Mouse (Mus musculus) brain, embryonic 18.5 days (tissue): ENCODE results near the gene Pced1b.

Experiments
- DNase-seq: peaks from one replicate; pipeline ENCODE4 v3.0.0-alpha.2; 2012; ENCODE audit warnings: low read depth, low spot score

Pced1b gene

DNA sequence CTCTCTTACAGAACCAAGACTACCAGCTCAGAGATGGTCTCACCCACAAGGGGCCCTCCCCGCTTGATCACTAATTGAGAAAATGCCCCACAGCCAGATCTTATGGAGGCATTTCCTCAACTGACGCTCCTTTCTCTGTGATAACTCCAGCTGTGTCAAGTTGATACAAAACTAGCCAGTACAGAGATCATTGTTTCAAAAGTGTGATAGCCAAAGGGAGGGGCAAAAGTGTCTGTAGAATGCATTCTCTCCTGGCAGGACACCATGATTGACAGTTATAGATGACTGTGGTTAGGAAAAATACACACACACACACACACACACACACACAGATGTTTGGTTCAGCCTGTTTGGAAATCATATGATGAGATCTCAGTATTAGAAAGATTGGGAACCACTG, 150.9 kb downstream of the Pced1b start:
- DNase-seq: no peak

DNA sequence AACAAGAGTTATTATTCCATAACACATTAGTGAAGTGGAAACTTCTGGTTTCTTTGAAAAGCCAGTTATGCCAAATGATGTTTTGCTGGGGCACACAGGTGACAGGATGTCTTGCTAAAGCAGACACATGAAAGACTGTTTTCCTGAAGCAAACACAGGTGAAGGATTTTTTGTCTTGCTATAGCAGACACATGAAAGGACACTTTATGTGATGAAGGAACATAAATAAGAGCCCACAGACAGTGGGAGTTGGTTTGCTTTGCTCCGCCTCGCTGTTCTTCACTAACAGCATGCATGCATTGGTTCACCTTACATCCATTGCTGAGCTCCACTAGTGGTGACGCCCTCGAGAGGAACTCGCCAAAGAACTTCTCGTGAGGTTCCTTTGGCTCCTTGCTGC, 154.0 kb downstream of the Pced1b start:
- no peak for DNase-seq

DNA sequence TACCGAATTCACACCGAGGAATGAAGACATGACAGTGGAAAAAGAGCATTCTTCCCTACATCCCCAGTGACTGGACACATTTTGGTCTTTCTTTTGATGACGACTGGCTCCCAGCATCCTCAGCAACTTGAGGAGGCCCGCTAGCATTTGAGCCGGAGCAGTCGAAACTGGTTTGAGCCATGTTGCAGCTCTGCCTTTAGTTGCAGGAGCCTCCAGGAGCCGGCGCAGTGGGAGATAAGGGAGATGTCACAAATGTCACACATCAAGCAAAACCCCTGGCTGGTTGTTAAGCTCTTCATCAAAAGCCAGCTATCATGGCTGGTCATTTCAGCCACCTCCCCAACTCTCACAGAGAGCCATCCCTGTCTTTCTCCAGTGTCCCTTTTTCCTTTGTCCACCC, 157.6 kb downstream of the Pced1b start:
- DNase-seq: no peak

DNA sequence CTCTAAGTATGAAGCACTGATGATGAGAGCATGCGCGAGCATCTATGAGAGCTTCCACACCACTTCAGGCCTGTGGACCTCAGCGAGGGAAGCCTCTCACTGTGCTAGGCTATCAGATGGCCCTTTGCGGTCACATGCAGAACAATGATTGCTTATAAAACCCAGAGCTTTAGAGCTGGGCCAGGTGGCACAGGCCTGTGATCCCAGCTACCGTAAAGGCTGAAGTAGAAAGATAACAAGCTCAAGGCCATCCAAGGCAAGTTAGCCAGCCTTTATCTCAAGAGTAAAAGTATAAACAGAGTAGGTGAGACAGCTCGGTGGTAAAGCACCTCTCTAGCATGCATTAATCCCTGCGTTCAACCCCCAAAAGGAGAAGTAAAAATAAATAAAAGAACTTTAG, 158.1 kb downstream of the Pced1b start:
- no peak for DNase-seq

DNA sequence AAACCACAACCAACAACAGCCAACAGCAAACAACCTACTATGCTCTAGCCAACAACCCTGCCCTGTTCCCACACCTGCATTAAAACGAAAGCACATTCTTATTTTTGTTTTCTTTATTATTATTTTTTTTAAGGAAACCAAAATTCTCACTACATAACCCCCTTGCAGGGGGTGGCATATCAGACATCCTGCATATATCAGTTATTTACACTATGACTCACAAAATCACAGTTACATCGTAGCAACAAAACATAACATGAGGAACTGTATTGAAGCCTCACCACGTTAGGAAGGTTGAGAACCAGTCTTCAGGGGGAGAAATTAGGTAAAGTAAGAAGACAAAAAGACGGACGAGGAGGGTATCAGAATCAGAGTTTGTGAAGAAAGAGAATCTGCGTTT, 159.2 kb downstream of the Pced1b start:
- no peak for DNase-seq

DNA sequence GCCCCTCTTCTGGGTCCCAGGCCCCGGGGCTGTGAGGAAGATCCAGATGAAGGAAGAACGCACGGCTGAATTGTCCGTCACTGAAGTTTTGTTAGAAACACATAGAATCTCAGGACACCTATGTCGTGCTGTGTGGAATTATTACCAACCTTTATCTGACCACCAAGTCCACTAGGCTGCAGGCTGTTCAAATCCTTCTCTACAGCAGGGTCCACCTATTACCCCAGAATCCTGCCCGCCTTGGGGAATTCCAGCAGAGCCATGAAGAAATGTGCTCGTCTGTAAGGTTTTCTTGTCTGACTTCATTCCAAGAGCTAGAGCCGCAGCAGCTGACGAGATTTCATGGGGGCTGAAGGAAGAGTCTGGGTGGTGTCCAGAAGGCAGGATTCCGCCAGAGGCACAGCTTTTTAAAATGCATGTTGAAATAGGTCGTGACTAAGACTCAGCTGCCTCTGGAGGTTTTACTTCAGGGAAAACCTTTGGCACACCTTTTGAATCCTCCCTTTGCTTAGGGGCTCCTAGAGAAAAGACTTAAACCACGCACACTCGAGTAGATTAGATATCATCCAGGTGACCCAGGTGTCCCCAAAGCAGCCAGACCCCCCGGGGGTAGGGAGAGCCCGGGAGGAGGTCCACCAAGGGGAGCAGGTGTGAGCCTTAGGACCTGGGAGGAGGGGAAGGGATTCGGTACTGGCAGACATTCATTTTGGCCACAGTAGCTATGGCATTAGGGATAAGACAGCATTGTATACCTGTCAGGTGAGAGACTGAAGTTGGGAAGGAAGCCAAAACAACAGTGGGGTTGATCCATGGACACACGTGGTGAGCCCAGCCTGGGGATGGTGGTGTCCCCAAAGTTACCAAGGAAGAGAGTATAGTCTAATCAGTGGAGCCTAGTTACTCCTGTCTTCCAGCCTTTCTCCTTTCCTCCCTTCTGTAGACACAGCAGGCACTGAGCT, 160.9 kb downstream of the Pced1b start:
- no peak for DNase-seq

DNA sequence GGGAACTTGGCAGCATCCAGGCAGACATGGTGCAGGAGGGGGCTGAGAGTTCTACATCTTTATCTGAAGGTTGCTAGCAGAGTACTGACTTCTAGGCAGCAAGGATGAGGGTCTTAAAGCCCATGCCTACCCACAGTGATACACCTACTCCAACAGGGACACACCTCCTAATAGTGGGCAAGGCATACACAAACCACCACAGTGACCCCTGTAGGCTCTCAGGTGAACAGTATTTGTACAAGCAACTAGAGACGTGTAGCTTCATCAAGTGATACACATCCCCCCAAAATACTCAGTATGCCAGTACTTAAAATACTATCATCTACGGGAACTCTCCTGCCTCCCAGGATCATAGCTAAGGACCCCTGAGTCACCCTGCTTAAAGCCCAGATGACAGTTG, 164.2 kb downstream of the Pced1b start:
- DNase-seq: no peak

DNA sequence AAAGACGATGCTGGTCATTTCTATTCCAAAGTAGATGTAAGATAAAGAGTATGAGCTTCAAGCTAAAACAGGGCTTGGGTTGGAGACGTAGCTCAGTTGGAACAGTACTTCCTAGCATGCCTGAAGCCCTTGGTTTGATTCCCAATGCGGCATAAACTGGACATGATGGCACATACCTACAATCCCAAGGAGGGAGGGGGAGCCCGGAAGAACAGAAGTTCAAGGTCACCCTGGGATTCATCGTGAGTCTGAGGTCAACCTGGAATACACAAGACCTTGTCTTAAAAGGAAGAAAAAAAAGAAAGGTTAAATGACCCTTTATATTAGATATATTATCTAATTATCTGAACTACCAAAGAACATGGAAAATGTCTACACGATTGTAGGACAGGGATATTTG, 164.8 kb downstream of the Pced1b start:
- no peak for DNase-seq

DNA sequence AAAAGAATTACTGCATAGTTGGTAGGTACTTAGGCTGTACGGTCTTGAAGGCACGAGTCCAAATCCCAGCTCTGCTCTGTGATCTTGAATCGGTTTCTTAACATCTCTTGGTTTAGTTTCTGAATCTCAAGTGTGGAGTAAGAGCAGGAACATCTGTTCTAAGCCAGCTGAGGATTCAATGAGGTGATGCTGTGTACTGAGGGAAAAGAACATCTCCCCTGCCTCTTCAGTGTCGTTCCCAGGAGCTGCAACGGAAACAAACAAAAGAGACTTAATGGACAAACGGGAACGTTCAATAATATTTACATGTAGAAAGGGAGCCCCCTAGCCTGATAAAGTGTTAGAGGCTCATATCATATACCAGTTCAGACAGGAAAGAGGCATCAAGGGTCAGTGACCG, 165.4 kb downstream of the Pced1b start:
- DNase-seq: no peak

DNA sequence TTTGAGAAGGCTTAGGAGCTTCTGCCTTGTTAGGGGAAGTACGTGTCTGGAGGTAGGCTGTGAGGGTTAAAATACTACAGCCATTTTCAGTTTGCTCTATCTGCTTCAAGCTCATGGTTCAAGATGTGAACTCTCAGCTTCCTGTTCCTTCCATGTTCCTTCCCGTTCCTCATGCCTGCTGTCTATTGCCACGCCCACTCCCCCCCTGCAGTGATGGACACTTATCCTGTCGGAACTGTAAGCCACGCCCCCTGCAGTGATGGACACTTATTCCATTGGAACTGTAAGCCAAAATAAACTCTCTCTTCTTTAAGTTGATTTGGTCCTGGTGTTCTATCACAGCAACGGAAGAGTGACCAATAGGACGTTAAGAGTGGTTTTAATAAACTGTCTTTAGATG, 166.0 kb downstream of the Pced1b start:
- no peak for DNase-seq

DNA sequence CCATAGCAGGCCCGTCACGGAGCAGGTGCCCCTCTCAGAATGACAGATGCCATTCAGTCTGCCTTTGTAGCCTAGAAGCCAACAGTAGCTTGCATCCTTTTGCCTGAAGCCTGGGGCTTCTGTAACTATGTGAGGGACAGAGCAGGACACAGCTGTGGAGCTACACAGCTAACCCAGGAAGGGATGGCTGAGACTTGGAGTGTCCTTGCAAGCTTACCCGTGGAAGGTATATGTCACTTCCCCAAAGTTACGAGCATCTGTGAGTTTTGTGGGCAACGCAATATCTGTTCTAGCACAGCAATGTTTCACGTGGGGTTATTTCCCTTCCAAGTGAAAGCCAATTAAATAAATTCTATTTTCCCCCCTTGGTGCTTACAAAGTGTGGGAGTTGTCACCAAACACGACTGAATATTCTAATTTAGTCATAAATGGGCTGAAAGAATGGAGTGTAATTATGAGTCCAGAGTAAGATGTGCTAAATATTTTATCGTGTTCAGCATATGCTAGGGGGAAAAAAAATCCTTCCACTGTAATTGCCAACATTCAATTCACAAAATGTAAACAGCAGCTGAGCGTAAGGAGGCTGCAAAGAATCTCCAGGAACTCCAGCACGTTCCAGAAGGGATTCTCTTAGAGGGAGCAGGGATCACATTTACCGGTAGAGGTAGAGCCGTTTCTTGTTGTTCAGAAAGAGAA, 168.0 kb downstream of the Pced1b start:
- DNase-seq: peak; percentile 18

DNA sequence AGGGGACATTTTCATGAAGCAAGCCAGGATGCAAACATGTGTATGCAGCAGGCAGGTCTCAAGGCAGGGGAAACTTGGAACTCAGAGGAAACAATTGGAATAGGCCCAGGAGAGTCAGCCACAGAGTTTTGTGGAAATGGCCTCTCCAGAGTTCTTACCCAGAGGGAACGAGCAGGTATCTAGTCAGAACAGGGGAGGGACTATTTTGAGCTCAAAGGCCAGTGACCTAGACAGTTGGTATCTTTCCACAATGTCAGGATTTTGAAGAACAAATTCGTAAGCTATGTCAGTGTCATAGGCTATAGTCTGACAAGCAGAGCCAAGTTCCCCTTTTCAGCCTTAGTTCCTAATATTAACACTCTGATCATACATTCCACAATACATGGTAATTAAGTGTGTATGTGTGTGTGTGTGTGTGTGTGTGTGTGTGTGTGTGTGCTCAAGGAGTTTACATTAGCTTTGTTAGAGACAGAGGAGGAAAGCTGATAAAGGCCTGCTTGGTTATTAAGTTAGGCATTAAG, 168.6 kb downstream of the Pced1b start:
- DNase-seq: no peak

DNA sequence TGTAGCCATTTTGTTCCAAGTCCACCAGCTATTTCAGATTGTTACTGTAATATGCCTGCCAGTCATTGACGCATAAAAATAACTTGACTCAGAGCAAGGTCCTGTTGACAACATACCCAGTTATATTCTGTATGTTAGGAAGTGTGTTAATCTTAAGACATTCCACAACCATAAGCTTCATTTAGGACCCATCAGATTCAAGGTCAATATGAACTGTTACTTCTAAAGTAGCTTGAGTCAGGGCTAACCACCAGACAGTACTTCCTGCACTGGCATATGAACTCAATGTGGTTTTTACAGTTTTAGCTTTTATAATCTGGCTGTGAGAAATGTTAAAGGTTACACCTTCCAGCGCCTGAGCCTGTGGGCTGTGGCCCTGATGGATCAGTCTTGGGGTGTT, 173.4 kb downstream of the Pced1b start:
- no peak for DNase-seq

DNA sequence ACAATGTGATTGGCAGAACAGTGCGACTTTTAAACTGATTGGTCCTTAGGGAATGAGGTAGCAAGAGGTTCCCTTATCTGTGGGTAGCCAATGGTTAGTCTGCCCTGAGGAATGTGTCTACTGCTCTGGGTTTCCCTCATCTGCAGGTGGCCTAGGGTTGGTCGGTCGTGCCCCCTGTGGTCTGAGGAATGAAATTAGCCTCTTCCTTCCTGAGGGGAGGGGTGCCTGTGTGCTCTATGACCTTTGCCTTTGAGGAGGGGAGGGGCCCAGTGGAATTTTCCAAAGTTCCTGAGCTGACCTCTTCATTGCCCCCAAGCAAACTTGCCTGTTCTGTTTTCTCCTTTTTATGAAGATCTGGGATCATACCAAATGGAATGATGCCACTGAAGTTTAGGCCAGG, 174.6 kb downstream of the Pced1b start:
- no peak for DNase-seq

DNA sequence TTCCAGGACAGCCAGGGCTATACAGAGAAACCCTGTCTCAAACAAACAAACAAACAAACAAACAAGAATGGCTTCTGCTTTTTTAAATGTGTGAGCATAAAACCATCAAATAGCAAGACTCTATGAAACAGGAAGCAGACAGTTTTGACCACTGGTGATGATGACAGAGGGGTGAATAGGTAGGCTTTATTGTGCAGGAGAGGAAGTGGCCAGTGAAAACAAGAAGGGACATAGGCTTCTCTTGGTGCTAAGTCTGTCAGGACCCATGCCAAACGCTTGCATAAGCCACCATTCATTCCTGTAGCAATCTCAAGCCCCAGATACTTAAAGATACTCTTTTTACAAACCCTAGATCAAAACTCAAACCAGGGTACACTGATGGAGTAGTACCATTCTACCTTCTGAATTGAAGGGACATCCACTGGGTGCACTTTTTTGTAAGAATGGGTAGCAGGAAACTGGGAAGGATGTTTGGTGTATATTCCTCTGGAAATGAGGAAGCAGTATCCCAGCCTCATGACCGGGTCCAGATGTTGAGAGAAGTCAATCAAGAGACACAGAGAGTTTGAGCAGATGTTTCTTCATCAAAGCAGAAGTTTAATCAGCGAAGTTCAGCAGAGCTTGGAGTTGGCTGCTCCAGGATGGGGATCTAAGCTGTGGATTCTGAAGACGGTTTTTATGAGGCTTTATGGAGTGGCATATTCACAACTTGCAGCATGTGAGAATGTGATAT, 175.5 kb downstream of the Pced1b start:
- DNase-seq: peak; percentile 16

DNA sequence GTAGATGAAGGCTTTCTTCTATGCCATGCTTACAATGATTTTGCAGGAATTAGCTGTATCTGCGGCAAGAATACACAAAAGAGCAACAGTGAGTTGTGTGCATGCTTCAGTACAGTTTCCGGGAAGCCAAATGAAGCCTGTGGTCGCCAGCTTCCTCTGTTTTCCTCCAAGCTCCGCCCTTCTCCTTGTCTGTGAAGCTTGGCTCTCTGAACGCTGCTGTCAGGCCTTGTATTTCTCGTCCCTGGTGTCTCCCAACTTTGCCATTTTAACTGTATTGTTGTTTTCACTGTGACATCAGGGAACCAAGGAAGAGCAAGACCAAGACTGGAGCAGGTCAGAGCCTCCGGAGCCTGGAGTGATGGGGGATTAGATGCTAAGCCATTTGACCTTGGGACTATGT, 177.5 kb downstream of the Pced1b start:
- no peak for DNase-seq

DNA sequence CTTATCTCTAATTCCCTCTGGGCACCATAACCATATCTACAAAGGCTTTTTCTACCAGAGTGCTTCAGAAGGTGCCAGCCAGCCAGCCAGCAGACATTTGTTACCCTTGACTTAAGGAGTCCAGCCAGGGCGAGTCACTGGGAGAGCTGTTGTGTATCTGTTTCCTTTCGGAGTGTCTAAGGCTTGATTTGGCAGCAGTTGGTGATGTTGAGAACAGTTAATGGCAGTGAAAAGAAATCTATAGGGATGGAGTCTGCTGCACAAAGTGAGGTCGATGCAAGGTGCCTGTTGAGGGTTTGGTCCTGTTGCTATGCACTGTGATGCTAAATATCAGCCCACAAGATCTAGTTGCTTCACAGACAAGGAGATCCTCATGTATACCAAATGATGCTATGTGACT, 178.1 kb downstream of the Pced1b start:
- DNase-seq: no peak

DNA sequence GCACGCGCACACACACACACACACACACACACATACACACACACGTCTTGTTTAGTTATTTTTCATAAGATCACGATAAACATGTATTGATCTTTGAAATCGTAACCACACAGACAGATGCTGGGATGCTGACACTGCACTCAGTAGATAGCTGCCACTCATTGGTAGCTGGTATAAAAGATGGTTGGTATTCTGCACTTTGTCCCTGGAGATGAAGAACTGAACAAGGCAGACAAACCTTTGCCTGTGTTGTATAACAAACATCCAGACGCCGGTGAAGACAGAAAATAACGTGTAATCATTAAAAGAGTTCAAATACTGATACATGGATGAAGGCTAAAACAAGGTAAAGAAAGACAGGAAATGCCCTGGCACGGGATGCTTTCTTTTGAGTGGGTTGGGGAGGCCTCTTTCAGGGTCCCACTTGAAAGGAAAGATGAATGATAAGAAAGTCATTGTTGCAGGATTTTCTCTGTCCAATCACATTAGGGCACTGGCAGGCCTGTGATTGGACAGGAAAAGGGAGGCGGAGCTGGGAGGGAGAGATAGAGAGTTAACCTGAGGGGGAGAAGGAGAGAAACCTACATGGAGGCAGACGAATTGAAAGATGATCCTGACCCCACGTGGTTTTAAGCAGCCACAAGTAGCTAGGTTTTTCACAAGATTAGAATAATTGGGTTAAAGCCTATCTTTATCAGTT, 182.4 kb downstream of the Pced1b start:
- DNase-seq: no peak

DNA sequence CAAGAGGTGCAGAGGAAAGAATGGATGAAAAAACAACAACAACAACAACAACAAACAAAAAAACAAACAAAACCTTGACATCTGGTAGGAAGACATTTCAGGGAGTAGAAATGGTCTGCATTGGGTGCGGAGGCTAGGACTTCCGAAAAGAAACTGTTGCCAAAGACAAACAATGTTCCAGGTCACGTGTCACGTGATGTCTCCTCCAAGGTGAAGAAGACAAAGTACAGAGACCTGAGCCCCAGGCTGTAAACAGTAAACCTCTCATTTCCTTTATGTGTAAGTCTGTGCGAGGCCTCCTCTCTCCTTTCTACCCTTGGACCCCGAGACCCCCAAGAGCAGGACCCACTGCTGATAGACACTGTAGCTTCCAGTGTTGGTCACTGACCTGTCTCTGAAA, 184.6 kb downstream of the Pced1b start:
- no peak for DNase-seq

DNA sequence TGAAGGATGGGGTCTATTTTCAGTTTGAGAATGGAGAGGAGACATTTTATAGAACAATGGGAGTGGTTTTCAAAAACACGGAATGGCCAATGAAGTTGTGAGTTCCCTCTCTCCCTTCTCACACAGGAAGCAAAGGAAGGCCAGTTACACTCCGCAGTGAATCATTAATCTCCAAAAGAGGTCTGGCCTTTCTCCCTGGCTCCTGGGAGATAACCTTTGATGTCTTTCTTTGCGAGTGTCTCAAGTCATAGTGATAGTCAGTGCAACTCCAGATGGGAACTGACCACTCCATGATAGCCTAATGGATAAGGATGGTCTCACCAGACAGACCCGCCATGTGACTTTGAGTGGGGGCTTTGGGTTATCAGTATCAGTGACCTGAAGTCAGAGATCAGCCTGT, 185.3 kb downstream of the Pced1b start:
- DNase-seq: no peak
